Mouse (Mus musculus) liver, postnatal 0 days (tissue): ENCODE measurements around the gene Stx1a.

Source experiments
- CTCF ChIP-seq: sonication (generic); IDR thresholded peaks from 2 replicates; pipeline ENCODE4 v1.5.1; 2016; ENCODE audit warnings: antibody characterized with exemption, low read depth
- EP300 ChIP-seq: IDR thresholded peaks from 2 replicates; pipeline ENCODE4 v1.6.1; 2016; ENCODE audit warnings: antibody characterized with exemption, low read depth, mild to moderate bottlenecking

DNA sequence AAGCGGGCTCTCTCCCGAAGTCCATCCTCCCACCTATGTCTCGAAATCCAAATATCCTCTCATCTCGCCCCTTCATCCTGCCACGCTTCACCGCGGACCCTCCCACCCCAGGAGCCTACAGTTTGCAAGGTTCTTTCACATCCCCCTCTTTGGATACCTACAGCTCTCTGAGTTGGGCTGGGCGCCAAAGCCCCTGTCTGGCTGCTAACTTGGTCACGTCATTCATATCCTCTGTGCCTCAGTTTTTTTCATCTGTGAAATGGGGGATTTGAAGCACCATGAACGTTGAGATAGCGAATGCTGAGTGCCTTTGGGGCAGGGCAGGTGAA is 55.2 kb downstream of the Stx1a start:
- TF ChIP-seq CTCF (no peak), EP300 (no peak)
